Mouse (Mus musculus) E14TG2a.4 (cell line): Measurements from ENCODE around the gene Gstt4.

Source experiments
- CTCF ChIP-seq: conservative IDR thresholded peaks from 2 replicates; pipeline ENCODE4 v1.5.1; 2014; ENCODE audit warnings: low read length
- NANOG ChIP-seq: IDR thresholded peaks from 2 replicates; pipeline ENCODE4 v1.6.1; 2014; ENCODE audit warnings: borderline replicate concordance, low read length, mixed read lengths
- POU5F1 ChIP-seq: IDR thresholded peaks from 2 replicates; pipeline ENCODE4 v1.6.1; 2014; ENCODE audit warnings: low read length, borderline replicate concordance

GRCm38 (mm10) chr10:75790773-75791172, 31.6 kb downstream of the Gstt4 start:
- TF ChIP-seq CTCF, result no peak
- no peak for TF ChIP-seq NANOG
- TF ChIP-seq POU5F1, result no peak
